Mouse (Mus musculus) MEL (cell line): ENCODE data around the gene Ubl3. TPM values are rescaled to one million over a fixed set of nuclear protein-coding genes. Genes with fewer than 3 reads are reported as not detected.

Experiments
- DNase-seq: peaks from one replicate; pipeline ENCODE4 v3.0.0; 2011; ENCODE audit warnings: low read depth, low spot score
- H3K27ac ChIP-seq: 2 replicates; pipeline ENCODE4 v1.5.1; 2012; ENCODE audit warnings: low read depth, mild to moderate bottlenecking, control low read depth, low read length, moderate library complexity; ENCODE audit not compliant: control insufficient read depth
- H3K27me3 ChIP-seq, 2 experiments: fragments of 150-350 bp in 1 of 2; sonication (generic) in 1 of 2; 2 replicates each; pipeline ENCODE4 v1.6.1; 2012; ENCODE audit warnings: low read length in 2 of 2, mild to moderate bottlenecking in 2 of 2, improper control_type of control experiment in 1 of 2, moderate library complexity in 1 of 2; ENCODE audit not compliant: insufficient read depth in 2 of 2, control insufficient read depth in 1 of 2
- H3K36me3 ChIP-seq, 2 experiments: 2 replicates each; pipeline ENCODE4 v1.6.1; 2012 to 2014; ENCODE audit warnings: low read length in 2 of 2, improper control_type of control experiment in 1 of 2, inconsistent platforms in 1 of 2, mild to moderate bottlenecking in 1 of 2; ENCODE audit not compliant: insufficient read depth in 2 of 2, control insufficient read depth in 1 of 2
- H3K4me1 ChIP-seq, 2 experiments: fragments of 150-350 bp in 1 of 2; sonication (generic) in 1 of 2; 2 replicates each; pipeline ENCODE4 v1.6.1; 2012; ENCODE audit warnings: low read length in 2 of 2, improper control_type of control experiment in 1 of 2, mild to moderate bottlenecking in 1 of 2; ENCODE audit not compliant: insufficient read depth in 2 of 2, control insufficient read depth in 1 of 2
- H3K4me3 ChIP-seq, 2 experiments: fragments of 150-350 bp in 1 of 2; sonication (generic) in 1 of 2; 2 replicates each; pipeline ENCODE4 v1.5.1; 2012; ENCODE audit warnings: low read depth in 2 of 2, low read length in 2 of 2, mild to moderate bottlenecking in 2 of 2, moderate library complexity in 2 of 2, control low read depth in 1 of 2, improper control_type of control experiment in 1 of 2; ENCODE audit not compliant: control insufficient read depth in 1 of 2, insufficient read depth in 1 of 2
- H3K79me2 ChIP-seq: 2 replicates; pipeline ENCODE4 v1.6.1; 2012; ENCODE audit warnings: mild to moderate bottlenecking, low read length, moderate library complexity; ENCODE audit not compliant: control insufficient read depth, poor library complexity, insufficient read depth
- H3K9ac ChIP-seq: 2 replicates; pipeline ENCODE4 v1.6.1; 2012; ENCODE audit warnings: low read depth, mild to moderate bottlenecking, control low read depth, low read length, moderate library complexity; ENCODE audit not compliant: control insufficient read depth, poor library complexity, severe bottlenecking
- H3K9me3 ChIP-seq: fragments of 150-350 bp; sonication (generic); replicated peaks from 2 replicates; pipeline ENCODE4 v1.6.1; 2012; ENCODE audit warnings: mild to moderate bottlenecking, low read length, improper control_type of control experiment, moderate library complexity; ENCODE audit not compliant: insufficient read depth
- CHD1 ChIP-seq: IDR thresholded peaks from 2 replicates; pipeline ENCODE4 v1.6.1; 2012; ENCODE audit warnings: low read depth, mild to moderate bottlenecking, inconsistent platforms, low read length, improper control_type of control experiment
- CHD2 ChIP-seq: IDR thresholded peaks from 2 replicates; pipeline ENCODE4 v1.6.1; 2011; ENCODE audit warnings: low read length, improper control_type of control experiment
- ELF1 ChIP-seq: IDR thresholded peaks from 2 replicates; pipeline ENCODE4 v1.6.1; 2014; ENCODE audit warnings: low read depth, mild to moderate bottlenecking, inconsistent platforms, low read length, improper control_type of control experiment, moderate library complexity
- EP300 ChIP-seq, 2 experiments: IDR thresholded peaks; 2 replicates each; pipeline ENCODE4 v1.6.1; 2011; ENCODE audit warnings: improper control_type of control experiment in 2 of 2, low read length in 2 of 2, low read depth in 1 of 2, mild to moderate bottlenecking in 1 of 2
- ETS1 ChIP-seq: IDR thresholded peaks from 2 replicates; pipeline ENCODE4 v1.6.1; 2012; ENCODE audit warnings: low read depth, mild to moderate bottlenecking, inconsistent platforms, low read length, improper control_type of control experiment, moderate library complexity
- GABPA ChIP-seq: IDR thresholded peaks from 2 replicates; pipeline ENCODE4 v1.6.1; 2012; ENCODE audit warnings: low read depth, mild to moderate bottlenecking, inconsistent platforms, low read length, improper control_type of control experiment, moderate library complexity
- HCFC1 ChIP-seq: IDR thresholded peaks from 2 replicates; pipeline ENCODE4 v1.6.1; 2012; ENCODE audit warnings: low read depth, mild to moderate bottlenecking, inconsistent platforms, low read length, improper control_type of control experiment, moderate library complexity
- JUND ChIP-seq: IDR thresholded peaks from 2 replicates; pipeline ENCODE4 v1.6.1; 2011; ENCODE audit warnings: low read depth, mild to moderate bottlenecking, improper control_type of control experiment, low read length
- KAT2A ChIP-seq: conservative IDR thresholded peaks from 2 replicates; pipeline ENCODE4 v1.6.1; 2012; ENCODE audit warnings: low read depth, low read length, improper control_type of control experiment, inconsistent platforms
- MAX ChIP-seq: IDR thresholded peaks from 2 replicates; pipeline ENCODE4 v1.6.1; 2011; ENCODE audit warnings: low read length, improper control_type of control experiment
- MAZ ChIP-seq: IDR thresholded peaks from 2 replicates; pipeline ENCODE4 v1.6.1; 2012; ENCODE audit warnings: low read depth, mild to moderate bottlenecking, inconsistent platforms, low read length, improper control_type of control experiment
- POLR2A ChIP-seq, 2 experiments: IDR thresholded peaks; 2 replicates each; pipeline ENCODE4 v1.6.1; 2011 to 2012; ENCODE audit warnings: low read length in 2 of 2, mild to moderate bottlenecking in 2 of 2, control low read depth in 1 of 2, improper control_type of control experiment in 1 of 2, low read depth in 1 of 2, moderate library complexity in 1 of 2; ENCODE audit not compliant: control insufficient read depth in 1 of 2, insufficient read depth in 1 of 2, poor library complexity in 1 of 2
- POLR2AphosphoS2 ChIP-seq: IDR thresholded peaks from 2 replicates; pipeline ENCODE4 v1.6.1; 2011; ENCODE audit warnings: low read length, improper control_type of control experiment
- SIN3A ChIP-seq: IDR thresholded peaks from 2 replicates; pipeline ENCODE4 v1.6.1; 2012; ENCODE audit warnings: low read length, improper control_type of control experiment, inconsistent platforms
- SMC3 ChIP-seq: IDR thresholded peaks from 2 replicates; pipeline ENCODE4 v1.6.1; 2011; ENCODE audit warnings: low read depth, low read length, improper control_type of control experiment
- TCF12 ChIP-seq: IDR thresholded peaks from 2 replicates; pipeline ENCODE4 v1.6.1; 2014; ENCODE audit warnings: low read depth, mild to moderate bottlenecking, inconsistent platforms, low read length, improper control_type of control experiment, moderate library complexity
- USF1 ChIP-seq: IDR thresholded peaks from 2 replicates; pipeline ENCODE4 v1.6.1; 2014; ENCODE audit warnings: low read depth, mild to moderate bottlenecking, inconsistent platforms, low read length, improper control_type of control experiment, moderate library complexity
- USF2 ChIP-seq, 2 experiments: IDR thresholded peaks; 2 replicates each; pipeline ENCODE4 v1.6.1; 2011 to 2012; ENCODE audit warnings: improper control_type of control experiment in 2 of 2, low read length in 2 of 2, borderline replicate concordance in 1 of 2, inconsistent platforms in 1 of 2, low read depth in 1 of 2, mild to moderate bottlenecking in 1 of 2; ENCODE audit not compliant: insufficient read depth in 1 of 2
- ZKSCAN1 ChIP-seq: IDR thresholded peaks from 2 replicates; pipeline ENCODE4 v1.6.1; 2012; ENCODE audit warnings: low read depth, mild to moderate bottlenecking, inconsistent platforms, low read length, improper control_type of control experiment, moderate library complexity
- ZMIZ1 ChIP-seq: IDR thresholded peaks from 2 replicates; pipeline ENCODE4 v1.6.1; 2012; ENCODE audit warnings: low read depth, mild to moderate bottlenecking, inconsistent platforms, low read length, improper control_type of control experiment, moderate library complexity
- polyA plus RNA-seq, 2 experiments: library from polyadenylated mRNA; stranded (reverse) in 1 of 2; unstranded in 1 of 2; fragments of >175 nt in 1 of 2; fragments of >200 nt in 1 of 2; gene quantifications; 2 replicates each; pipeline versions ENCODE4 v1.2.1 to v1.2.4; 2012; ENCODE audit warnings: low replicate concordance in 2 of 2, low read depth in 1 of 2; ENCODE audit not compliant: insufficient read length in 2 of 2, insufficient read depth in 1 of 2, missing spikeins in 1 of 2
- total RNA-seq: library from RNA; depleted of rRNA; stranded (reverse); fragments of 300-350 nt; gene quantifications from 2 replicates; pipeline ENCODE4 v1.2.3, GENCODE M21; 2012

Gene Ubl3
- total and polyA plus RNA-seq, 3 experiments, result 41.0 to 59.0 TPM; not detected in 1

DNA sequence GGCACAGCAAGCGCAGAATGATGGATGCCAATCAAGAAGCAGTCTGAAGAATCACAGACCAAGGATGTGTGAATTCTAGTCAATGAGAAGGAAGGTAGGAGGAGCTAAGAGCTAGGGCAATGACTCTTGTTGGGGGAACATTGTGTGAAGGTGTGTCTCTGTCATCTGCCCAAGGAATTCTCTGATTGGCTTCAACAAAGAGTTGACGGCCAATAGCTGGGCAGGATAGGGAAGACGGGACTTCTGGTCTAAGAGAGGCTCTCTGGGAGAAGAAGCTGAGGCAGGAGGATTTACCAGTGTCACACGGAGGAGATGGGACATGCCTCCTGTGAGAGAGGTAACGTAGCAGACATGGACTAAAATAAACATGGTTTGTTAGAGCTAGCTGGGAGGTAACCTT lies 86.5 kb downstream of the Ubl3 start:
- DNase-seq, result no peak
- Histone ChIP-seq H3K9me3 (no peaks in the 10 kb centered on the region), H3K4me3 (no peak overlapping the region), H3K36me3 (no peaks in the 10 kb centered on the region), H3K4me1 (no peaks in the 10 kb centered on the region)
- no peak for TF ChIP-seq CHD1
- no peak for TF ChIP-seq SIN3A
- TF ChIP-seq MAZ, result no peak
- no peak for TF ChIP-seq CHD2
- TF ChIP-seq, all 39 proteins: peak for 0
- Histone ChIP-seq H3K27me3 (no peaks in the 10 kb centered on the region; a peak in 1 of 4 replicates), H3K79me2 (no peaks in the 10 kb centered on the region), H3K27ac (no peak overlapping the region), H3K9ac (no peak overlapping the region)

GRCm38 (mm10) chr5:148465091-148465490 lies 87.5 kb downstream of the Ubl3 start:
- TF ChIP-seq GABPA, result no peak
- TF ChIP-seq SMC3, result no peak
- TF ChIP-seq POLR2AphosphoS2, result no peak
- no peak for TF ChIP-seq KAT2A
- no peak for TF ChIP-seq EP300 (IDR thresholded peaks at IDR 0.05; ENCODE audit: low read depth in 1 of 2, low read length in 2 of 2)
- no peak for TF ChIP-seq HCFC1
- no peak for TF ChIP-seq MAX
- no peak for TF ChIP-seq USF2 (IDR thresholded peaks at IDR 0.05; ENCODE audit: borderline replicate concordance in 1 of 2, insufficient read depth in 1 of 2, low read depth in 1 of 2, low read length in 2 of 2)
- TF ChIP-seq JUND, result no peak
- no peak for TF ChIP-seq TCF12
- no peak for TF ChIP-seq CHD1
- no peak for TF ChIP-seq USF1
- TF ChIP-seq ZMIZ1, result no peak
- no peak for TF ChIP-seq ELF1
- no peak for TF ChIP-seq ZKSCAN1
- no peak for TF ChIP-seq ETS1
- TF ChIP-seq POLR2A (IDR thresholded peaks at IDR 0.05; ENCODE audit: control insufficient read depth in 1 of 2, insufficient read depth in 1 of 2, low read depth in 1 of 2, low read length in 2 of 2, poor library complexity in 1 of 2), result no peak
- no peak for DNase-seq
- Histone ChIP-seq H3K4me1 (no peaks in the 10 kb centered on the region), H3K36me3 (no peaks in the 10 kb centered on the region), H3K4me3 (no peak overlapping the region), H3K9ac (no peak overlapping the region), H3K9me3 (no peaks in the 10 kb centered on the region), H3K27ac (no peak overlapping the region), H3K27me3 (no peaks in the 10 kb centered on the region; a peak in 1 of 4 replicates), H3K79me2 (no peaks in the 10 kb centered on the region)
